Mouse (Mus musculus) lung, embryonic 16.5 days (tissue): ENCODE measurements around the gene Olfr1325. TPM values are rescaled to one million over a fixed set of nuclear protein-coding genes. Genes with fewer than 3 reads are reported as not detected.
"Not testable (repeated sequence)": the region's sequence is repeated elsewhere in the genome, so short reads cannot be mapped to it uniquely, and the experiment has no call there.

Source experiments
- ATAC-seq: fragments of 200-750 bp; cut with Nextera tagmentation; 2 replicates; pipeline ENCODE4 v1.8.0; 2017; ENCODE audit warnings: low read depth, mild to moderate bottlenecking, moderate library complexity
- H3K27ac ChIP-seq: fragments of 300-500 bp; sonication (generic); 2 replicates; pipeline ENCODE4 v1.5.1; 2014; ENCODE audit warnings: mild to moderate bottlenecking, control low read depth, low read length
- H3K27me3 ChIP-seq: fragments of 300-500 bp; sonication (generic); 2 replicates; pipeline ENCODE4 v1.6.1; 2014; ENCODE audit warnings: low read depth, low read length, mixed read lengths; ENCODE audit not compliant: control insufficient read depth, insufficient read depth
- H3K36me3 ChIP-seq: fragments of 300-500 bp; sonication (generic); 2 replicates; pipeline ENCODE4 v1.6.1; 2014; ENCODE audit warnings: low read length; ENCODE audit not compliant: control insufficient read depth, insufficient read depth
- H3K4me1 ChIP-seq: fragments of 300-500 bp; sonication (generic); replicated peaks from 2 replicates; pipeline ENCODE4 v1.6.1; 2014; ENCODE audit warnings: low read length, mixed read lengths; ENCODE audit not compliant: control insufficient read depth, insufficient read depth
- H3K4me2 ChIP-seq: fragments of 300-500 bp; sonication (generic); 2 replicates; pipeline ENCODE4 v1.6.1; 2014; ENCODE audit warnings: low read depth, low read length, control low read depth
- H3K4me3 ChIP-seq: fragments of 300-500 bp; sonication (generic); 2 replicates; pipeline ENCODE4 v1.5.1; 2014; ENCODE audit warnings: mild to moderate bottlenecking, low read length, control low read depth
- H3K9ac ChIP-seq: fragments of 300-500 bp; sonication (generic); 2 replicates; pipeline ENCODE4 v1.6.1; 2014; ENCODE audit warnings: low read length, control low read depth
- H3K9me3 ChIP-seq: fragments of 300-500 bp; sonication (generic); 2 replicates; pipeline ENCODE4 v1.6.1; 2016; ENCODE audit warnings: low read length; ENCODE audit not compliant: control insufficient read depth
- WGBS: fragments of 180-500 bp; shearing (Covaris S2); extraction: QIAGEN DNeasy Blood & Tissue Kit; methylation state at CpG from one replicate; pipeline ENCODE4 v1.1.7; 2014; 5-methylcytosine and 5-hydroxymethylcytosine counted together
- polyA plus RNA-seq: library from polyadenylated mRNA; unstranded; fragments of >200 nt; fragmentation: Nextera tagmentation; extraction: Ambion mirVana; gene quantifications from 2 replicates; pipeline ENCODE4 v1.2.1, GENCODE M21; 2015

The Olfr1325 gene
- polyA plus RNA-seq: not detected in 2 replicates

DNA sequence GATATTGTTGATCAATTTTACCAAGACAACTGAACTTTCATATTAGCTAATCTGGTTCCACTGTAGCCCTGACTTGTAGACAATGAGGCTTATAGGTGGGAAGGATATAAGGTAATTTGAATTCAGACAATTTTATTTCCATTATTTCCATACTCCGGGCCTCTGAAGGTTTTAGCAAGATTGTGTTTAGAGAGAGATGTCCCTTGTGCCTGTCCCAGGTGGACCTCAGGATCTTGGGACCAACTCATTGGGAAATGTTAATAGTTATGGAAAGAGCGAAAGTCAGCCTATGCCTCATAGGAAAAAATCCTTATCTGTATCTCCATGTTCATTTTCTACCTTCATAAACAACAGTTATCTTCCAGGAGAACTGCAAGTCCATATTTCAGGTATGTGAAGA, at the start of gene Olfr1325:
Gene Olfr1325 (plus strand): TSS at position 301 of the 400 bp plus-strand sequence.
- no peaks in the 10 kb centered on the region for H3K36me3 ChIP-seq
- no peak within 1 kb of the TSS for H3K9ac ChIP-seq
- H3K27ac ChIP-seq: no peak within 1 kb of the TSS
- ATAC-seq: no peak
- no peaks in the 10 kb centered on the region for H3K9me3 ChIP-seq
- no peaks in the 10 kb centered on the region for H3K4me1 ChIP-seq
- H3K4me3 ChIP-seq: no peak within 1 kb of the TSS
- H3K27me3 ChIP-seq: no peaks in the 10 kb centered on the region
- WGBS: 84% methylated on average over 2 of the region's 2 CpGs
- no peak within 1 kb of the TSS for H3K4me2 ChIP-seq

DNA sequence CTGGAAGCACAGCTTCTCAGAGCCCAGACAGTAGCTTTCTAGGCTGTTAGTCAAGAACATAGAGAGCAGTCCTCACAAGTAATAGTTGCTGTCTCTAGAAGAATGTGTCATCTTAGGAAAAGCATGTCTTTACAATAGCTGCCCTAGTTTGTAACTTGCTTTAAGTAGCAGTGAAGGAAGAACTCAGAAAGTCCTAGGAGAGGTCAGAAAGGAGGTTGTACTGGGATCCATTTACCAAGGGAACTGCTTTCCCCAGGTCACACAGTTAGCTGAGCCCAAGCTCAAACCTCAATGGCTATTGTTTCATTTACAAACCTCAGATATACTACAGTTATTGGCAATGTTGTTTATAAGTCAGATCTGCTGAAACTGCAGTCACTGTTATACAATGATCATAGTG, 17.7 kb upstream of the Olfr1325 start, which contains the start of gene Olfr1326-ps1:
Gene Olfr1326-ps1 (minus strand): TSS at position 101 of the 400 bp plus-strand sequence.
- Histone ChIP-seq H3K9me3 (no peaks in the 10 kb centered on the region), H3K27ac (no peak within 1 kb of the TSS), H3K27me3 (no peaks in the 10 kb centered on the region), H3K4me3 (no peak within 1 kb of the TSS), H3K4me1 (no peaks in the 10 kb centered on the region), H3K9ac (no peak within 1 kb of the TSS), H3K36me3 (no peaks in the 10 kb centered on the region), H3K4me2 (no peak within 1 kb of the TSS)
- no peak for ATAC-seq

GRCm38 (mm10) chrX:74645466-74646323, 53.2 kb downstream of the Olfr1325 start, which contains the start of gene Gm5640:
TSS of gene Gm5640 (minus strand) at chrX:74645635.
- H3K4me3 ChIP-seq, H3K36me3 ChIP-seq, H3K27me3 ChIP-seq, H3K27ac ChIP-seq, H3K4me2 ChIP-seq, H3K9me3 ChIP-seq, H3K4me1 ChIP-seq, ATAC-seq, H3K9ac ChIP-seq: not testable (repeated sequence)
- 39% methylated on average over 2 of the region's 5 CpGs for WGBS

DNA sequence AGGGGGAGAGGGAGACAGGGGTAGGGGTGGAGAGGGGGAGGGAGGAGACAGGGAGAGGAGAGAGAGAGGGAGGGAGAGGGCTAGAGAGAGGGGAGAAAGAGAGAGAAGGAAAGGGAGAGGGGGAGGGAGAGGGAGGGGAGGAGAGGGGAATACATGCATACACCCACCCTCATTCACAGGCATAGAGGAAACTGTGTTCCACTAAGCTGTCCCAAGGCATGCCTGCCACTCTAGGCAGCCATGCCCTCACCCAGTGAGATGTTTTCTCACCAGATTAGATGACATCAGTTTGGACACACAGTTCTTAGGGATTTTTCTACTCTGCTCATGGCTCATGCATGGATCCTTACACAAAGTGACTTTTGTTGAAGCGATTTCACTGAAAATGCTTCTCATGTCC, 53.9 kb downstream of the Olfr1325 start:
- H3K4me1 ChIP-seq, H3K9me3 ChIP-seq, ATAC-seq, H3K27ac ChIP-seq, H3K4me2 ChIP-seq, H3K9ac ChIP-seq, H3K4me3 ChIP-seq, H3K27me3 ChIP-seq, H3K36me3 ChIP-seq: not testable (repeated sequence)
- no CpG with 5 or more reads among the region's 1 CpGs for WGBS

Other genes starting within 250 kb of the Olfr1325 start
- 109 and 117 TPM in 2 replicates for gene Lage3, start 239.1 kb upstream of the Olfr1325 start, polyA plus RNA-seq
- 85.5 and 86.2 TPM in 2 replicates for gene Ubl4a, start 219.5 kb upstream of the Olfr1325 start, polyA plus RNA-seq
- 19.1 and 21.8 TPM in 2 replicates for gene Slc10a3, start 219.3 kb upstream of the Olfr1325 start, polyA plus RNA-seq
- 42.5 and 45.8 TPM in 2 replicates for gene Fam3a, start 199.4 kb upstream of the Olfr1325 start, polyA plus RNA-seq
- 21.0 and 21.1 TPM in 2 replicates for gene Ikbkg, start 199.4 kb upstream of the Olfr1325 start, polyA plus RNA-seq
- 44.1 and 51.2 TPM in 2 replicates for gene G6pdx, start 163.5 kb upstream of the Olfr1325 start, polyA plus RNA-seq
- not detected in 2 replicates for gene Gm6880, start 111.3 kb upstream of the Olfr1325 start, polyA plus RNA-seq
- gene Olfr1326-ps1, start 17.8 kb upstream of the Olfr1325 start, polyA plus RNA-seq: not detected in 2 replicates
- not detected in 2 replicates for gene Gm5640, start 53.0 kb downstream of the Olfr1325 start, polyA plus RNA-seq
- gene Gm6890, start 148.2 kb downstream of the Olfr1325 start, polyA plus RNA-seq: not detected in 2 replicates
- not detected in 2 replicates for gene Gm5936, start 244.5 kb downstream of the Olfr1325 start, polyA plus RNA-seq